Mouse (Mus musculus) heart, embryonic 12.5 days (tissue): ENCODE data around the gene Zbtb24. TPM values are rescaled to one million over a fixed set of nuclear protein-coding genes. Genes with fewer than 3 reads are reported as not detected.

Experiments used
- ATAC-seq: fragments of 200-750 bp; cut with Nextera tagmentation; 2 replicates; pipeline ENCODE4 v1.8.0; 2017; ENCODE audit warnings: moderate TSS enrichment, moderate library complexity; ENCODE audit not compliant: insufficient number of reproducible peaks, low FRiP score
- H3K27ac ChIP-seq: fragments of 300-500 bp; sonication (generic); 2 replicates; pipeline ENCODE4 v1.5.1; 2016; ENCODE audit warnings: mild to moderate bottlenecking, moderate library complexity; ENCODE audit not compliant: poor library complexity, severe bottlenecking
- H3K27me3 ChIP-seq: fragments of 300-500 bp; sonication (generic); replicated peaks from 2 replicates; pipeline ENCODE4 v1.6.1; 2016; ENCODE audit warnings: mild to moderate bottlenecking, moderate library complexity
- H3K36me3 ChIP-seq: fragments of 300-500 bp; sonication (generic); 2 replicates; pipeline ENCODE4 v1.6.1; 2016; ENCODE audit warnings: mild to moderate bottlenecking, moderate library complexity
- H3K4me1 ChIP-seq: fragments of 300-500 bp; sonication (generic); replicated peaks from 2 replicates; pipeline ENCODE4 v1.6.1; 2016; ENCODE audit warnings: mild to moderate bottlenecking
- H3K4me2 ChIP-seq: fragments of 300-500 bp; sonication (generic); 2 replicates; pipeline ENCODE4 v1.6.1; 2016; ENCODE audit warnings: mild to moderate bottlenecking, moderate library complexity
- H3K4me3 ChIP-seq: fragments of 300-500 bp; sonication (generic); 2 replicates; pipeline ENCODE4 v1.5.1; 2016; ENCODE audit warnings: mild to moderate bottlenecking
- H3K9ac ChIP-seq: fragments of 300-500 bp; sonication (generic); 2 replicates; pipeline ENCODE4 v1.6.1; 2016; ENCODE audit warnings: mild to moderate bottlenecking, moderate library complexity
- H3K9me3 ChIP-seq: fragments of 300-500 bp; sonication (generic); replicated peaks from 2 replicates; pipeline ENCODE4 v1.6.1; 2016; ENCODE audit warnings: mild to moderate bottlenecking, moderate library complexity
- WGBS: fragments of 180-500 bp; shearing (Covaris S2); methylation state at CpG from one replicate; pipeline ENCODE4 v1.1.7; 2016; 5-methylcytosine and 5-hydroxymethylcytosine counted together
- polyA plus RNA-seq: library from polyadenylated mRNA; unstranded; fragments of >200 nt; fragmentation: Nextera tagmentation; extraction: Ambion mirVana; gene quantifications from 2 replicates; pipeline ENCODE4 v1.2.1, GENCODE M21; 2016

The Zbtb24 gene
- polyA plus RNA-seq, 1 experiment from 2014 or later: 13.3 TPM

DNA sequence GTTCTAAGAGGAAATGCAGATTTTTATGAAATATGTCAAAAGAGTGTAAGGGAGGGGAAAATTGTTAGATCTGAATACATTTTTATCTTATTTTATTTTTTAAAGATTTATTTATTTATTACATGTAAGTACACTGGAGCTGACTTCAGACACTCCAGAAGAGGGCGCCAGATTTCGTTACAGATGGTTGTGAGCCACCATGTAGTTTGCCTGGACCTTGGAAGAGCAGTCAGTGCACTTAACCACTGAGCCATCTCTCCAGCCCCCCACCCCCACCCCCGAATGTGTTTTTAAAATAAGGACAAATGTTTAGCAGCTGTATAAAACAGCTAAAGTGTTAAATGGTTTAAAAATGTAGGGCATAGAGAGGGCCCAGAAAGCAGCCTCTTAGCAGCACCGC, 15.6 kb upstream of the Zbtb24 start:
- Histone ChIP-seq H3K4me2 (no peak overlapping the region), H3K36me3 (no peaks in the 10 kb centered on the region), H3K4me1 (peaks cover 3% of the 10 kb centered on the region; the same call in 1 of the 2 replicates), H3K9me3 (no peaks in the 10 kb centered on the region), H3K27me3 (no peaks in the 10 kb centered on the region; the same call in 1 of the 2 replicates), H3K4me3 (no peak overlapping the region), H3K27ac (no peak overlapping the region; the same call in 1 of the 2 replicates), H3K9ac (no peak overlapping the region)
- 27% methylated on average over 4 of the region's 4 CpGs for WGBS
- ATAC-seq: no peak

DNA sequence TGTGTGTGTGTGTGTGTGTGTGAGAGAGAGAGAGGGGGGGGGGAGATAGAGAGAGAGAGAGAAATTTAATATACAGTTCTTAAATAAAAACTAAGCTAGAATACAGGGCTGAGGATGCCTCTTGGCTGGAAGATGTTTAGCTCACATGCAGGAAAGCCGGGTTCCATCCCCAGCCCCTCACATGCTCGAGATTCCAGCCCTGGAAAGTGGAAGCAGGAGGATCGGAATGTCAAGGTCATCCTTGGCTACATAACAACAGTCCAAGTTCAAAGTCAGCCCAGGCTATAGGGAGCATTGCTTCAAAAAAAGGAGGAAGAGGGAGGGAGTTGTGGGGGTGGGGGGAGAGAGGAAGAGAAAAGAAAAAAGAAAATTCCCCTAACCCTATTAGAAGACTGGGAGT, 15.0 kb upstream of the Zbtb24 start:
- Histone ChIP-seq H3K27me3 (no peaks in the 10 kb centered on the region; the same call in 1 of the 2 replicates), H3K4me1 (peaks cover 3% of the 10 kb centered on the region; the same call in 1 of the 2 replicates), H3K27ac (no peak overlapping the region), H3K36me3 (no peaks in the 10 kb centered on the region), H3K4me3 (no peak overlapping the region), H3K4me2 (no peak overlapping the region), H3K9ac (no peak overlapping the region), H3K9me3 (no peaks in the 10 kb centered on the region)
- ATAC-seq: peak; percentile 53; the same call in 1 of the 2 replicates
- 13% methylated on average over 3 of the region's 3 CpGs for WGBS

DNA sequence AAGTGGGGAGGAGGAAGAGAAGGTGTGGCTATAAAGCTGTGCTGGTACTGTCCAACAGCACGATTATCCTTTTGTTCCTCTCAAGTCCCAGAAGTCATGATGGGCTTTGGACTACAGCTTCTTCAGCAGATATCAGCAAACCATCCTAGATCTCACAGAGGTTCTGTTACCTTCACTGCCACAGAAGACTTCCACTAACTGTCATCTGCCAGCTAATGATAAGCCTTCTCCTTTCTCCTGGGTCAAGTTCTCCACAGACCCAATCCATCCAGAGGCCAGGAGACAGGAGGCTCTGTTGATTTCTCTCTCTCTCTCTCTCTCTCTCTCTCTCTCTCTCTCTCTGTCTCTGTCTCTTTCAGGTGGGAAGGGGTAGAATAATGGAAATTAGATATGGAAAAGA, 2.0 kb upstream of the Zbtb24 start:
- Histone ChIP-seq H3K36me3 (peaks cover 15% of the 10 kb centered on the region), H3K4me3 (no peak overlapping the region), H3K27ac (no peak overlapping the region), H3K27me3 (no peaks in the 10 kb centered on the region; the same call in 1 of the 2 replicates), H3K9me3 (no peaks in the 10 kb centered on the region), H3K4me2 (no peak overlapping the region), H3K4me1 (peaks cover 13% of the 10 kb centered on the region), H3K9ac (no peak overlapping the region)
- WGBS: 63% methylated on average over 1 of the region's 1 CpGs
- ATAC-seq: no peak

DNA sequence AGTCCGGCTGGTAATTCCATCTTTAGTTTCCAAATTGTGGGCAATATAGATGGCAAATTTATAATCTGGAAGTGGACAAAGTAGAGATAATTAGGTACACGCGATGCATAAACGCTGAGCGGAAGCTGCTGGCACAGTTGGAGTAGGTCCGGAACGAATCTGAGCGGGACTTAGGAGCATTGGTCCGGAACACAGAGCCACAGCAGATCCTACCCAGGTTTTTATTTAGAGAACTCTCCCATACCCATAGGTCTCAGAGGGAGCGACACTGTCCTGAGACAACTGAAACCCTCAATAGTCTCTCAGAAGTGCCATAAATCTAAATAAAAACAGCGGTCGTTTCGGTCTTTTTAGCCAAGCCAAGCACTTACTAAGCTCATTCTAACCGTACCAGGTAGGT, 499 bp upstream of the Zbtb24 start:
- Histone ChIP-seq H3K4me1 (peaks cover 20% of the 10 kb centered on the region), H3K27ac (peak overlapping the region; percentile 18; the same call in 1 of the 2 replicates), H3K27me3 (no peaks in the 10 kb centered on the region; the same call in 1 of the 2 replicates), H3K9me3 (no peaks in the 10 kb centered on the region), H3K4me3 (peak overlapping the region; percentile 80), H3K4me2 (peak overlapping the region; percentile 75), H3K36me3 (peaks cover 20% of the 10 kb centered on the region), H3K9ac (peak overlapping the region; percentile 53)
- WGBS: 17% methylated on average over 14 of the region's 14 CpGs
- peak; percentile 31 for ATAC-seq

DNA sequence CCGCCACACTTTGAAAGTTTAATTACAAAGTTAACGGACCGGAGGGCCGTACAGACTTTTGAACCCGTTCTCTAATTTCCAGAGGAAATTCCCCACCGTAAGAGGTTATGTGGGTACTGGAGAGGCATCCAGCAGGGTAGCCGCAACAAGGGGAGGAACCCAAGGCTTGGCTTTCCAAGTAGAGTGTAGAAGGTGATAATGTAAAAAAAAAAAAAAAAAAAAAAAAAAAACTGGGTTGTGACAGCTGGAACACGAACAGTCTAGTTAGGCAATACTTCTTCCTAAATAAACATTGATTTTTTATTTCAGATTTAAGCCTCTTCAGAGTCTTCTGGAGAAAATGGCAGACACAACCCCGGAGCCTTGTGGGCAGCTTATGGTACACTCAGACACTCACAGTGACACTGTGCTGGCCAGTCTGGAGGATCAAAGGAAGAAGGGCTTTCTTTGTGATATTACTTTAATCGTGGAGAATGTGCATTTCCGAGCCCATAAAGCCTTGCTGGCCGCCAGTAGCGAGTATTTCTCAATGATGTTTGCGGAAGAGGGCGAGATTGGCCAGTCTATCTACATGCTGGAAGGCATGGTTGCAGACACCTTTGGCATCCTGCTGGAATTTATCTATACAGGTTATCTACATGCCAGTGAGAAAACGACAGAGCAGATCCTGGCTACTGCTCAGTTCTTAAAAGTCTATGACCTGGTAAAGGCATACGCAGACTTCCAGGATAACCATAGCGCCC, 768 bp downstream of the Zbtb24 start:
- no peak for ATAC-seq
- H3K9ac ChIP-seq: peak overlapping the region; percentile 86
- peaks cover 21% of the 10 kb centered on the region for H3K4me1 ChIP-seq
- H3K9me3 ChIP-seq: no peaks in the 10 kb centered on the region
- no peaks in the 10 kb centered on the region for H3K27me3 ChIP-seq
- no peak overlapping the region for H3K27ac ChIP-seq
- WGBS: 54% methylated on average over 18 of the region's 18 CpGs
- peaks cover 30% of the 10 kb centered on the region for H3K36me3 ChIP-seq
- peak overlapping the region; percentile 80 for H3K4me3 ChIP-seq
- peak overlapping the region; percentile 75 for H3K4me2 ChIP-seq

DNA sequence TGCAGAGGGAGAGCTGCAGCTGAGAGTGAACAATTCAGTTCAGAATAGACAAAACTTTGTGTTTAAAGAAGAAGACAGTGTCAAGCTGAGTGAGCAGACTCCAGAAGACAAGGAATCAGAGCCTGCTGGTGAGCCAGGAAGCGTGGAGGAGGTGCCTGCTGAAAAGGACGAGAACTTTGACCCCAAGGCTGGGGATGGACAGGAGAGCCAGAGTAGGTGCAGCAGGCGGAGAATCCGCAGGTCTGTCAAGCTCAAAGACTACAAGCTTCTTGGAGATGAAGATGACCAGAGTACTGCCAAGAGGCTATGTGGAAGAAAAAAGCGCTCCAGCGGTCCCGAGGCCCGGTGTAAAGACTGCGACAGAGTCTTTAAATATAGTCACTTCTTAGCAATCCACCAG, 1.5 kb downstream of the Zbtb24 start:
- no peak overlapping the region for H3K4me2 ChIP-seq
- no peaks in the 10 kb centered on the region for H3K27me3 ChIP-seq
- H3K36me3 ChIP-seq: peaks cover 37% of the 10 kb centered on the region
- H3K9me3 ChIP-seq: no peaks in the 10 kb centered on the region
- no peak for ATAC-seq
- H3K27ac ChIP-seq: no peak overlapping the region
- 89% methylated on average over 9 of the region's 9 CpGs for WGBS
- no peak overlapping the region for H3K4me3 ChIP-seq
- H3K4me1 ChIP-seq: peaks cover 28% of the 10 kb centered on the region
- no peak overlapping the region for H3K9ac ChIP-seq

DNA sequence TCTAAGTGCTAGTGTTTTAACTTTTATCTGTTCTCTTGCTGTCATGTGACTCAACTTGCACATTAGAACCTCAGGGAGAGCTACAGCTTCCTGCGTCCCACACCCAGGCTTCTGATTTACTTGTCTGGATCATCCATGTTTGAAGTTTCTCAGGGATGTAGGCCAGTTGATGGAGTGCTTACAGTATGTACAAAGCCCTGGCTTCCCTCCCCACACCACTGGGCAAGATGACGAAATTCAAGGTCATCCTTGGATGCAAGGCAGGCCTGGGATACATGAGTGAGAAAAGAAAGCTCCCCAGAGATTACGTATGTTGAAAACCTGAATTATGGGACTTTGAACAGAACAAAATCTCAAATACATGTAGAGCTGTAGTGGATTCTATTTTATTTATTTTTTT, 2.6 kb downstream of the Zbtb24 start:
- Histone ChIP-seq H3K36me3 (peaks cover 39% of the 10 kb centered on the region), H3K4me3 (no peak overlapping the region), H3K4me1 (peaks cover 30% of the 10 kb centered on the region), H3K27me3 (no peaks in the 10 kb centered on the region), H3K9ac (no peak overlapping the region), H3K4me2 (no peak overlapping the region), H3K9me3 (no peaks in the 10 kb centered on the region), H3K27ac (no peak overlapping the region)
- 87% methylated on average over 3 of the region's 3 CpGs for WGBS
- no peak for ATAC-seq

DNA sequence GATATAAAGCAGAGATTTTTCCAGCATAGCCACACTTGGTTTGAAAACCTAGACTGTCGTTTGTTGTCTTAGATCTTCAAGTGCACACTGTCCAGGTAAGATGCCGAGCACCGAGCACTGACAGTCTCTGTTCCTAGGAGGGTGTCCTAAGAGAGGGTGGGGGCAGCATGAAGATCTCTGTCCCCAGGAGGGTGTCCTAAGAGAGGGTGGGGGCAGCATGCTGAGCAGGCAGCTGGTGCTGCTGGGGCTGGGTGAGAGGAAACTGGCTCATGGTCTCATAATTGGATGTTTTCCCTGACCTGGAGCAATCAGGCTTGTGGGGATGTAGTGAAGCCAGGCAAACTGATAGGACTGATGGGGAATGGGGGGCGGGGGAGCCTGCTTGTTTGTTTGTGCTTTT, 9.8 kb downstream of the Zbtb24 start:
- 65% methylated on average over 4 of the region's 4 CpGs for WGBS
- H3K36me3 ChIP-seq: peaks cover 46% of the 10 kb centered on the region
- no peak for ATAC-seq

DNA sequence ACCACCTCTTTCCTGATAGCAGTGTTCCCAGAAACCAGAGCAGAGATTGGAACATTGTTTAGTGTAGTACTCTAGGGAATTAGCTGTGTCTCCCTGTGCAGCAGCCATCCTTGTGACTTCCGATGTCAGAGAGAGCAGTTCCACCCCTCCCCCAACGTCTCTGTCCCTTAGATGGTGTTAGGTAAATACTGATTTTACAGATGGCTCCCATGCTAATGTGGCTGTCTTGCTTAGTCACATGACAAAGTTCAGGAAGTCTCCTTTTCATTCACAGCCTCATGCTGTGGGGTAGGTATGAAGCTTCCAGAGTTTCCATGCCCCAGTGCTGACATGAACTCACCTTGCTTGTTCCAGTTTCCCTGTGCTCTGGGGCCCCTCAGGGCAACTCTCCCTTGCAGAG, 10.3 kb downstream of the Zbtb24 start:
- H3K9ac ChIP-seq: no peak overlapping the region
- H3K27me3 ChIP-seq: no peaks in the 10 kb centered on the region
- H3K27ac ChIP-seq: no peak overlapping the region
- H3K4me2 ChIP-seq: no peak overlapping the region
- peaks cover 22% of the 10 kb centered on the region for H3K4me1 ChIP-seq
- no peak for ATAC-seq
- 12% methylated on average over 2 of the region's 2 CpGs for WGBS
- peaks cover 44% of the 10 kb centered on the region for H3K36me3 ChIP-seq
- H3K9me3 ChIP-seq: no peaks in the 10 kb centered on the region
- H3K4me3 ChIP-seq: no peak overlapping the region

More for the DNA sequence above, 9.8 kb downstream of the Zbtb24 start:
- no peak overlapping the region for H3K9ac ChIP-seq
- H3K27me3 ChIP-seq: no peaks in the 10 kb centered on the region
- H3K4me3 ChIP-seq: no peak overlapping the region
- H3K4me2 ChIP-seq: no peak overlapping the region
- peaks cover 22% of the 10 kb centered on the region for H3K4me1 ChIP-seq
- H3K27ac ChIP-seq: no peak overlapping the region
- no peaks in the 10 kb centered on the region for H3K9me3 ChIP-seq

DNA sequence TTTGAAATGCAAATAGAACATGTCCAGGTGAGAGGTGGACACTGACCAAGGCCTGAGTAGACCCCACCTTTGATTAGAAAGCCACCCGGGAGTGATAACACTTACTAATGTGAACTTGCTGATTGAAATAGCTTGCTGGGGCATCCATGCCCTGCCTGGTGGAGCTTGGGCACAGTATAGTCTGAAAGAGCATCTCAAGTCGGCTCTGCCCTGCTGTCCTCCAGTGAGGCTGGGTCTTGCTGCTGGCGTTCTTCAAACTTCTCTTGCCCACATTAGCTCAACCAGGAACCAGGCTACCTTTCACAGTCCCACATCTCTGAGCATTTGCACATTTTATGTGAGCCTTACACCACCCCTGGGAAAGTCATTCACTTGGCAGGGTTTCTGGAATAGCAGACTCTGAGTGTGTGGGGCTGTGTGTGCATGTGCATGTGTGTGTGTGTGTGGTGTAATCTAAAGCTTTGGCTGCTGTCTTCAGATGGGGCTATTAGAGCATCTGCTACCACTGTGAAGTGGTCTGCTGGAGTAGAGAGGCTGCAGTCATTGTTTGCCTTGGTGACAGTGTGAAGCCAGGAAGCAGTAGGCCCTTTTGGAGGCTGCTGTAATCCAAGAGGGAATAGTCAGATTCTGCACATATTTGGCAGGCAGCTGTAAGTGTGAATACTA, 11.0 kb downstream of the Zbtb24 start:
- no peak overlapping the region for H3K27ac ChIP-seq
- 76% methylated on average over 3 of the region's 3 CpGs for WGBS
- no peak overlapping the region for H3K4me3 ChIP-seq
- peaks cover 19% of the 10 kb centered on the region for H3K4me1 ChIP-seq
- H3K9ac ChIP-seq: no peak overlapping the region
- peaks cover 45% of the 10 kb centered on the region for H3K36me3 ChIP-seq
- ATAC-seq: no peak
- H3K4me2 ChIP-seq: no peak overlapping the region
- no peaks in the 10 kb centered on the region for H3K27me3 ChIP-seq
- H3K9me3 ChIP-seq: no peaks in the 10 kb centered on the region

DNA sequence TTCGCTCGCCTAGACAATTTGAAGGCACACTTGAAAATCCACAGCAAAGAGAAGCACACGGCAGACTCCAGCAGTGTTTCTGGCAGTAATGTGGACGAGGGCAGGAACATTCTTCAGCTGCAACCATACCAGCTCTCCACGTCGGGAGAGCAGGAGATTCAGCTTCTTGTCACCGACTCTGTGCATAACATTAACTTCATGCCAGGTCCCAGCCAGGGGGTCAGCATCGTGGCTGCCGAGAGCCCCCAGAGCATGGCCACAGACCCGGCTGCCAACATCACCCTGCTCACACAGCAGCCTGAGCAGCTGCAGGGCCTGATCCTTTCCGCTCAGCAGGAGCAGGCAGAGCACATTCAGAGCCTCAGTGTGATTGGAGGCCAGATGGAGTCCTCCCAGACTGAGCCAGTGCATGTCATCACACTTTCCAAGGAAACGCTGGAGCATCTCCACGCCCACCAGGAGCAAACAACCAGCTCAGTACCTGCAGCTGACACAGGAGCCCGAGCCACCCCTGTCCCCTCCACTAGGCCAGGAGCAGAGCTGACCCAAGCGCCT, 14.3 kb downstream of the Zbtb24 start:
- Histone ChIP-seq H3K27me3 (no peaks in the 10 kb centered on the region), H3K27ac (no peak overlapping the region), H3K4me3 (no peak overlapping the region), H3K4me1 (peaks cover 12% of the 10 kb centered on the region), H3K36me3 (peaks cover 33% of the 10 kb centered on the region), H3K4me2 (no peak overlapping the region), H3K9ac (no peak overlapping the region), H3K9me3 (no peaks in the 10 kb centered on the region)
- ATAC-seq: no peak
- 56% methylated on average over 15 of the region's 15 CpGs for WGBS
